Mouse (Mus musculus) limb, embryonic 14.5 days (tissue): ENCODE results near the gene Ppip5k2. TPM values are rescaled to one million over a fixed set of nuclear protein-coding genes. Genes with fewer than 3 reads are reported as not detected.

ENCODE experiments used
- ATAC-seq: fragments of 200-750 bp; cut with Nextera tagmentation; 2 replicates; pipeline ENCODE4 v1.8.0; 2017; ENCODE audit warnings: low read depth, moderate number of reproducible peaks, moderate TSS enrichment; ENCODE audit not compliant: low FRiP score
- DNase-seq: peaks from one replicate; pipeline ENCODE4 v3.0.0-alpha.2; 2015; ENCODE audit warnings: low spot score
- H3K27ac ChIP-seq: fragments of 300-500 bp; sonication (generic); replicated peaks from 2 replicates; pipeline ENCODE4 v1.5.1; 2014; ENCODE audit warnings: low read depth, mild to moderate bottlenecking, low read length, moderate library complexity, mixed read lengths
- H3K27me3 ChIP-seq: fragments of 300-500 bp; sonication (generic); 2 replicates; pipeline ENCODE4 v1.6.1; 2014; ENCODE audit warnings: low read length, mixed read lengths; ENCODE audit not compliant: control insufficient read depth, insufficient read depth
- H3K36me3 ChIP-seq: fragments of 300-500 bp; sonication (generic); 2 replicates; pipeline ENCODE4 v1.6.1; 2014; ENCODE audit warnings: mild to moderate bottlenecking, low read length, moderate library complexity, mixed read lengths; ENCODE audit not compliant: control insufficient read depth, insufficient read depth
- H3K4me1 ChIP-seq: fragments of 300-500 bp; sonication (generic); 2 replicates; pipeline ENCODE4 v1.6.1; 2014; ENCODE audit warnings: antibody characterized with exemption, low read length, mixed read lengths; ENCODE audit not compliant: control insufficient read depth, insufficient read depth
- H3K4me2 ChIP-seq: fragments of 300-500 bp; sonication (generic); replicated peaks from 2 replicates; pipeline ENCODE4 v1.6.1; 2014; ENCODE audit warnings: low read depth, mild to moderate bottlenecking, low read length, moderate library complexity; ENCODE audit not compliant: severe bottlenecking
- H3K4me3 ChIP-seq: fragments of 300-500 bp; sonication (generic); replicated peaks from 2 replicates; pipeline ENCODE4 v1.5.1; 2014; ENCODE audit warnings: low read length
- H3K9ac ChIP-seq: fragments of 300-500 bp; sonication (generic); 2 replicates; pipeline ENCODE4 v1.6.1; 2014; ENCODE audit warnings: mild to moderate bottlenecking, low read depth, low read length, moderate library complexity; ENCODE audit not compliant: severe bottlenecking
- H3K9me3 ChIP-seq: fragments of 300-500 bp; sonication (generic); 2 replicates; pipeline ENCODE4 v1.6.1; 2016; ENCODE audit warnings: low read length; ENCODE audit not compliant: control insufficient read depth
- POLR2A ChIP-seq: fragments of 200-500 bp; IDR thresholded peaks from 2 replicates; pipeline ENCODE4 v1.8.0; 2012; ENCODE audit warnings: inconsistent platforms, mild to moderate bottlenecking, moderate library complexity, borderline replicate concordance; ENCODE audit not compliant: insufficient read depth, insufficient read length; ENCODE audit errors: extremely low read depth
- WGBS: fragments of 180-500 bp; shearing (Covaris S2); extraction: QIAGEN DNeasy Blood & Tissue Kit; methylation state at CpG from one replicate; pipeline ENCODE4 v1.1.7; 2014; 5-methylcytosine and 5-hydroxymethylcytosine counted together
- polyA plus RNA-seq, 2 experiments: library from polyadenylated mRNA; depleted of rRNA in 1 of 2; stranded (reverse) in 1 of 2; unstranded in 1 of 2; fragments of >200 nt; fragmentation: Nextera tagmentation in 1 of 2; extraction: Ambion mirVana in 1 of 2; gene quantifications; 2 replicates each; pipeline versions ENCODE4 v1.2.1 to v1.2.3; 2012 to 2014

Gene Ppip5k2
- polyA plus RNA-seq, 2 experiments, result 22.3 to 25.7 TPM

GRCm38 (mm10) chr1:97754392-97754791 is 15.8 kb downstream of the Ppip5k2 start:
- peaks cover 39% of the 10 kb centered on the region for H3K36me3 ChIP-seq
- no peak for DNase-seq
- H3K9me3 ChIP-seq, result no peaks in the 10 kb centered on the region
- no peaks in the 10 kb centered on the region for H3K4me1 ChIP-seq
- WGBS, result 82% methylated on average over 4 of the region's 4 CpGs
- no peak for TF ChIP-seq POLR2A
- H3K27me3 ChIP-seq, result no peaks in the 10 kb centered on the region
- no peak overlapping the region for H3K4me3 ChIP-seq
- no peak overlapping the region for H3K9ac ChIP-seq
- ATAC-seq, result no peak
- H3K27ac ChIP-seq, result no peak overlapping the region
- H3K4me2 ChIP-seq, result no peak overlapping the region

GRCm38 (mm10) chr1:97753216-97753615 is 17.0 kb downstream of the Ppip5k2 start:
- H3K9me3 ChIP-seq, result no peaks in the 10 kb centered on the region
- no peaks in the 10 kb centered on the region for H3K4me1 ChIP-seq
- no peak overlapping the region for H3K4me3 ChIP-seq
- H3K27me3 ChIP-seq, result no peaks in the 10 kb centered on the region
- DNase-seq, result no peak
- H3K9ac ChIP-seq, result no peak overlapping the region
- no peak overlapping the region for H3K27ac ChIP-seq
- no peak overlapping the region for H3K4me2 ChIP-seq
- H3K36me3 ChIP-seq, result peaks cover 43% of the 10 kb centered on the region
- TF ChIP-seq POLR2A, result no peak
- no peak for ATAC-seq

- Histone ChIP-seq H3K9ac (no peak overlapping the region), H3K27ac (no peak overlapping the region), H3K4me1 (no peaks in the 10 kb centered on the region), H3K4me3 (no peak overlapping the region), H3K36me3 (peaks cover 62% of the 10 kb centered on the region), H3K4me2 (no peak overlapping the region), H3K27me3 (no peaks in the 10 kb centered on the region), H3K9me3 (no peaks in the 10 kb centered on the region)
- WGBS, result 92% methylated on average over 3 of the region's 3 CpGs
- no peak for TF ChIP-seq POLR2A
- ATAC-seq, result no peak
- DNase-seq, result no peak
Measured at GRCm38 (mm10) chr1:97748163-97748562, 22.0 kb downstream of the Ppip5k2 start.

GRCm38 (mm10) chr1:97746261-97746660 is 23.9 kb downstream of the Ppip5k2 start:
- TF ChIP-seq POLR2A, result no peak
- Histone ChIP-seq H3K27me3 (no peaks in the 10 kb centered on the region), H3K36me3 (peaks cover 65% of the 10 kb centered on the region), H3K27ac (no peak overlapping the region), H3K9me3 (no peaks in the 10 kb centered on the region), H3K4me3 (no peak overlapping the region), H3K4me2 (no peak overlapping the region), H3K9ac (no peak overlapping the region), H3K4me1 (no peaks in the 10 kb centered on the region)
- DNase-seq (no peak), ATAC-seq (no peak)
- 97% methylated on average over 7 of the region's 7 CpGs for WGBS

GRCm38 (mm10) chr1:97745712-97746111 is 24.5 kb downstream of the Ppip5k2 start:
- TF ChIP-seq POLR2A, result no peak
- Histone ChIP-seq H3K36me3 (peaks cover 65% of the 10 kb centered on the region), H3K4me1 (no peaks in the 10 kb centered on the region), H3K27ac (no peak overlapping the region), H3K27me3 (no peaks in the 10 kb centered on the region), H3K4me3 (no peak overlapping the region), H3K9ac (no peak overlapping the region), H3K9me3 (no peaks in the 10 kb centered on the region), H3K4me2 (no peak overlapping the region)
- DNase-seq (no peak), ATAC-seq (no peak)
- 88% methylated on average over 4 of the region's 4 CpGs for WGBS

GRCm38 (mm10) chr1:97743063-97743462 is 27.1 kb downstream of the Ppip5k2 start:
- H3K9me3 ChIP-seq, result no peaks in the 10 kb centered on the region
- H3K9ac ChIP-seq, result no peak overlapping the region
- no peaks in the 10 kb centered on the region for H3K27me3 ChIP-seq
- ATAC-seq, result no peak
- H3K4me2 ChIP-seq, result no peak overlapping the region
- no peak for DNase-seq
- peaks cover 70% of the 10 kb centered on the region for H3K36me3 ChIP-seq
- no peak overlapping the region for H3K4me3 ChIP-seq
- H3K4me1 ChIP-seq, result no peaks in the 10 kb centered on the region
- no peak for TF ChIP-seq POLR2A
- no peak overlapping the region for H3K27ac ChIP-seq
- 96% methylated on average over 1 of the region's 1 CpGs for WGBS
